Mouse (Mus musculus) intestine, embryonic 15.5 days (tissue): ENCODE data around the gene BC048562. TPM values are rescaled to one million over a fixed set of nuclear protein-coding genes. Genes with fewer than 3 reads are reported as not detected.

Source experiments
- ATAC-seq: fragments of 200-750 bp; cut with Nextera tagmentation; 2 replicates; pipeline ENCODE4 v1.8.0; 2017; ENCODE audit warnings: moderate TSS enrichment, moderate library complexity
- H3K27ac ChIP-seq: fragments of 300-500 bp; sonication (generic); 2 replicates; pipeline ENCODE4 v1.5.1; 2015; ENCODE audit warnings: mild to moderate bottlenecking, inconsistent platforms
- H3K27me3 ChIP-seq: fragments of 300-500 bp; sonication (generic); replicated peaks from 2 replicates; pipeline ENCODE4 v1.6.1; 2015; ENCODE audit warnings: inconsistent platforms
- H3K36me3 ChIP-seq: fragments of 300-500 bp; sonication (generic); 2 replicates; pipeline ENCODE4 v1.6.1; 2015; ENCODE audit warnings: inconsistent platforms
- H3K4me1 ChIP-seq: fragments of 300-500 bp; sonication (generic); replicated peaks from 2 replicates; pipeline ENCODE4 v1.6.1; 2015; ENCODE audit warnings: inconsistent platforms
- H3K4me2 ChIP-seq: fragments of 300-500 bp; sonication (generic); replicated peaks from 2 replicates; pipeline ENCODE4 v1.6.1; 2015; ENCODE audit warnings: mild to moderate bottlenecking, inconsistent platforms
- H3K4me3 ChIP-seq: fragments of 300-500 bp; sonication (generic); replicated peaks from 2 replicates; pipeline ENCODE4 v1.5.1; 2015; ENCODE audit warnings: inconsistent platforms
- H3K9ac ChIP-seq: fragments of 300-500 bp; sonication (generic); 2 replicates; pipeline ENCODE4 v1.6.1; 2015; ENCODE audit warnings: inconsistent platforms
- H3K9me3 ChIP-seq: fragments of 300-500 bp; sonication (generic); 2 replicates; pipeline ENCODE4 v1.6.1; 2016; ENCODE audit warnings: inconsistent platforms
- WGBS: fragments of 180-500 bp; shearing (Covaris S2); methylation state at CpG from one replicate; pipeline ENCODE4 v1.1.7; 2015; 5-methylcytosine and 5-hydroxymethylcytosine counted together
- polyA plus RNA-seq: library from polyadenylated mRNA; unstranded; fragments of >200 nt; fragmentation: Nextera tagmentation; extraction: Ambion mirVana; gene quantifications from 2 replicates; pipeline ENCODE4 v1.2.1, GENCODE M21; 2015

BC048562 gene
- polyA plus RNA-seq, 1 experiment from 2014 or later: not detected

GRCm38 (mm10) chr9:108452291-108452906 lies 16.1 kb downstream of the BC048562 start:
- Histone ChIP-seq H3K9ac (peak overlapping the region; percentile 75), H3K27ac (peak overlapping the region; percentile 87), H3K27me3 (no peaks in the 10 kb centered on the region; the same call in 1 of the 2 replicates), H3K4me1 (peaks cover 40% of the 10 kb centered on the region), H3K4me2 (peak overlapping the region; percentile 96), H3K36me3 (no peaks in the 10 kb centered on the region; the same call in 1 of the 2 replicates), H3K9me3 (no peaks in the 10 kb centered on the region), H3K4me3 (peak overlapping the region; percentile 60)
- ATAC-seq: peak; percentile 90
- WGBS: under 1% methylated on average over 40 of the region's 40 CpGs

- 28% methylated on average over 6 of the region's 6 CpGs for WGBS
- Histone ChIP-seq H3K9ac (peak overlapping the region; percentile 75), H3K27ac (peak overlapping the region; percentile 87), H3K4me3 (peak overlapping the region; percentile 60), H3K9me3 (no peaks in the 10 kb centered on the region), H3K36me3 (no peaks in the 10 kb centered on the region; the same call in 1 of the 2 replicates), H3K4me1 (peaks cover 40% of the 10 kb centered on the region), H3K4me2 (peak overlapping the region; percentile 96), H3K27me3 (no peaks in the 10 kb centered on the region; the same call in 1 of the 2 replicates)
- ATAC-seq: peak; percentile 31
Observed at GRCm38 (mm10) chr9:108452911-108453310, 16.6 kb downstream of the BC048562 start.

DNA sequence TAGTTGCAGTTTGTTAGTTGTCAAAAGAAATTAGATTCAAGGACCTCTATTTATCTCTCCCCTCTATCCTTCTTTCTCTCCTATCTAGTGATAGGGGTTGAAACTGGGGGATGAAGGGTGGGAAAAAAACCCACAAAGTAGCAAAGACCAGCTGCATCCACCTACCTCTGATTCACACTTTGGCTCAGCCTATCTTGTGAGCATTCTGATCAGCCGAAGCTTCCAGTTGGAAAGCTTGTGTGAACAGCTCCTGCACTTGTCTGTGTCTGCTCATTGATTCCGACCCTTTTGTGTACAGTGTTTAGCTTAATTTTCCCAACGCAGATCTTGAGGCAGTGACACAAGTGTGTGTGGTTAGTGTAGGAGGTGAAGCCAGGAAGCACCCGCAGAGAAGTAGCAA lies 17.2 kb downstream of the BC048562 start:
- H3K9ac ChIP-seq: no peak overlapping the region; the same call in 1 of the 2 replicates
- ATAC-seq: no peak
- peak overlapping the region; percentile 87; the same call in 1 of the 2 replicates for H3K27ac ChIP-seq
- 49% methylated on average over 4 of the region's 4 CpGs for WGBS
- H3K27me3 ChIP-seq: no peaks in the 10 kb centered on the region; the same call in 1 of the 2 replicates
- H3K4me2 ChIP-seq: peak overlapping the region; percentile 96
- no peaks in the 10 kb centered on the region; the same call in 1 of the 2 replicates for H3K36me3 ChIP-seq
- no peaks in the 10 kb centered on the region for H3K9me3 ChIP-seq
- H3K4me1 ChIP-seq: peaks cover 40% of the 10 kb centered on the region
- no peak overlapping the region for H3K4me3 ChIP-seq

GRCm38 (mm10) chr9:108454429-108454828 lies 18.1 kb downstream of the BC048562 start:
- Histone ChIP-seq H3K9ac (no peak overlapping the region), H3K4me2 (no peak overlapping the region), H3K4me3 (no peak overlapping the region), H3K9me3 (no peaks in the 10 kb centered on the region), H3K4me1 (peaks cover 38% of the 10 kb centered on the region), H3K36me3 (no peaks in the 10 kb centered on the region), H3K27ac (no peak overlapping the region), H3K27me3 (no peaks in the 10 kb centered on the region; the same call in 1 of the 2 replicates)
- WGBS: 86% methylated on average over 6 of the region's 6 CpGs
- ATAC-seq: no peak

GRCm38 (mm10) chr9:108455747-108456571 lies 19.7 kb downstream of the BC048562 start:
- Histone ChIP-seq H3K4me2 (no peak overlapping the region), H3K27me3 (no peaks in the 10 kb centered on the region), H3K4me1 (peaks cover 28% of the 10 kb centered on the region), H3K9me3 (no peaks in the 10 kb centered on the region), H3K4me3 (no peak overlapping the region), H3K27ac (no peak overlapping the region), H3K9ac (no peak overlapping the region), H3K36me3 (no peaks in the 10 kb centered on the region)
- no peak for ATAC-seq
- WGBS: 71% methylated on average over 12 of the region's 12 CpGs

- Histone ChIP-seq H3K36me3 (no peaks in the 10 kb centered on the region), H3K4me2 (no peak overlapping the region), H3K4me3 (no peak overlapping the region), H3K9me3 (no peaks in the 10 kb centered on the region), H3K9ac (no peak overlapping the region), H3K27me3 (no peaks in the 10 kb centered on the region), H3K27ac (no peak overlapping the region), H3K4me1 (peaks cover 27% of the 10 kb centered on the region)
- 89% methylated on average over 10 of the region's 10 CpGs for WGBS
- no peak for ATAC-seq
Observed at GRCm38 (mm10) chr9:108456953-108457352, 20.7 kb downstream of the BC048562 start.

DNA sequence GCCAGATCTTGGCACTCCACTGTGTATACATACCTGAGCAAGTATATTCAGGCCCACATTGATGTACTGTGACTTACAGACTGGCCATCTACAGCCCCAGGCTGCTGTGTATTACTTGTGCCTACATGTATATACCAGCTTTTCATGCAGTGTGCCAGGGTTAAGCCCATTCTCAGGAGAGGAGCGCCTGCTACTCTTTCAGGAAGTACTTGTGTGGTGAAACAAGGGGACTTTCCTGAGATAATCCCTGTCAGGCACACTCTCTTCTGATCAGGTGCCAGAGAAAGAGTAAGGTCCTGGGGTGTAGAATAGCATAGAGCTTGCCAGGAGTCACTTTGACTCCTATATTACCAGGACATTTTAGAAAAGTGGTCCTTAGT lies 23.6 kb downstream of the BC048562 start:
- Histone ChIP-seq H3K9ac (no peak overlapping the region), H3K4me2 (peak overlapping the region; percentile 86), H3K27ac (peak overlapping the region; percentile 96), H3K4me1 (peaks cover 29% of the 10 kb centered on the region), H3K9me3 (no peaks in the 10 kb centered on the region), H3K36me3 (peaks cover 17% of the 10 kb centered on the region), H3K4me3 (peak overlapping the region; percentile 84), H3K27me3 (no peaks in the 10 kb centered on the region)
- 89% methylated on average over 1 of the region's 1 CpGs for WGBS
- ATAC-seq: no peak; the same call in 1 of the 2 replicates

DNA sequence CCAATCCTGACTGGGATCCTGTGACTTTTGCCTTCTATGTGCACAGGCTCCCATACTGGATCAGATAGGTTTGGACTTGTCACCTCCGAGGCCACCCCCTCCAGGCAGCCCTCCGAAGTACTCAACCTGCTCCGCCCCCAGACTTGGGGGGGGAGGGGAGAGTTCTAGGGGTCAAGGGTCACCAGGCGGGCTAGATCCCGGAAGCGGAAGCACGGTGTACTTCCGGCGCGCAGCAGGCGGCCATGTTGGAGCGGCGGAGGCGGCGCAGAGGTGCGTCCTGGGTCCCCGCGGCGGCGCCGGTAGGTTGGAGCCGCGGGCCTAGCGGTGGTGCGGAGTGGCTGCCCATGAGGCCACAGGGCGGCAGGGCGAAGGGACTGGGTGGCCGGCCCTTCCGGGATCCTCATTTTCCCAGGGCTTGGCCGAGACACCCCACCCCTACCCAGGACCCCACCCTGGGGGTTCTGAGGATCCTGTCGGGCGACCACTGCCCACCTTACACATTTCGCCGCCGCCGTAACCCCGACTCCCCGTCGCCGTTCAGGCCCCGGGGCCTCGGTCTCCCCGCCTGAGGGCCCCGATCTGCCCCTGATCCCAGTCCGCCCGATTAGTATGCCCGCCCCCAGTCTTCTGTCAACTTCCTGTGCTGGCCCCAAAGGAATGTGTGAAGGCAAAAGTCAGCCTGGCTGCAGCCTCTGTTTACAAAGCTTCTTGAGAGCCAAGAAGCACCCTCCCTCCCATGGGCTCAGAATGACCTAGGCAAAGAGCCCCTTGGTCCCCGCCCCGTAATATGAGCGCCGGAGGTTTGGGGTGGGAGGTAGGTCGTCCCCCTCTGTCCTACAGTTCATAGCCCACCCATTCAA lies 24.3 kb downstream of the BC048562 start, which contains the start of gene Ccdc71:
Gene Ccdc71 (plus strand): TSS at position 209 of the 860 bp plus-strand sequence.
- ATAC-seq: peak; percentile 88

GRCm38 (mm10) chr9:108461181-108461631 lies 24.9 kb downstream of the BC048562 start, which contains the start of gene Klhdc8b:
Gene Klhdc8b (minus strand): TSS chr9:108461581.
- H3K36me3 ChIP-seq: peaks cover 24% of the 10 kb centered on the region
- no peaks in the 10 kb centered on the region for H3K9me3 ChIP-seq
- H3K27me3 ChIP-seq: no peaks in the 10 kb centered on the region
- H3K9ac ChIP-seq: peak within 1 kb of the TSS; percentile 87
- WGBS: 18% methylated on average over 11 of the region's 11 CpGs
- H3K4me3 ChIP-seq: peak within 1 kb of the TSS; percentile 84
- peaks cover 29% of the 10 kb centered on the region for H3K4me1 ChIP-seq
- H3K4me2 ChIP-seq: peak within 1 kb of the TSS; percentile 86
- peak; percentile 11 for ATAC-seq
- H3K27ac ChIP-seq: peak within 1 kb of the TSS; percentile 96

More for the DNA sequence above, 24.3 kb downstream of the BC048562 start, which contains the start of gene Ccdc71:
- Histone ChIP-seq H3K27me3 (no peaks in the 10 kb centered on the region), H3K4me1 (peaks cover 29% of the 10 kb centered on the region), H3K36me3 (peaks cover 23% of the 10 kb centered on the region), H3K4me3 (peak within 1 kb of the TSS; percentile 84), H3K4me2 (peak within 1 kb of the TSS; percentile 86), H3K27ac (peak within 1 kb of the TSS; percentile 96), H3K9ac (peak within 1 kb of the TSS; percentile 87), H3K9me3 (no peaks in the 10 kb centered on the region)
- under 1% methylated on average over 52 of the region's 52 CpGs for WGBS

DNA sequence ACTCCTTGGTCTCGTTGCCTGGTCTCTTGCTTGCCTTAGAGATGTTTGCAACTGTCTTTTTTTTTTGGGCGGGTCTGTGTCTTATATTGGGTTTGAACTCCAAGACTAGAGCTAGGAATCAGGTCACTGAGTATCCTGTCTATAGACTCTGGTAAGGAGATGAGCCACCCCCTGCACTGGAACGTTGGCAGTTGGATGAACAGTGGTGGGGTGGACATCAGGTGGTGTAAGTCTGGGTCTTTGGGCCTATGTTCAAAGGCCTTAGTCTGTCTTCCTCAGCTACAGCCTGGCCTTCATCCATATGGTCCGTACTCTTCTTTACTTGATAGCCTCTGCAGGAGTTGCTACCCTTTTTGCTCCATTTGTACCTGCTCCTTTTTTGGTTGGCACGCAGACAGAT lies 25.4 kb downstream of the BC048562 start:
- Histone ChIP-seq H3K36me3 (peaks cover 24% of the 10 kb centered on the region), H3K9me3 (no peaks in the 10 kb centered on the region), H3K9ac (peak overlapping the region; percentile 87), H3K4me2 (peak overlapping the region; percentile 86), H3K4me1 (peaks cover 29% of the 10 kb centered on the region), H3K27ac (peak overlapping the region; percentile 96), H3K27me3 (no peaks in the 10 kb centered on the region), H3K4me3 (peak overlapping the region; percentile 84)
- WGBS: 74% methylated on average over 5 of the region's 5 CpGs
- ATAC-seq: no peak

GRCm38 (mm10) chr9:108462192-108462591 lies 25.9 kb downstream of the BC048562 start:
- 0 out of 2 replicates have a peak overlapping the region, but pooled peaks have one; percentile 10 for H3K9ac ChIP-seq
- H3K27ac ChIP-seq: peak overlapping the region; percentile 96

More at GRCm38 (mm10) chr9:108462192-108462591, 25.9 kb downstream of the BC048562 start:
- Histone ChIP-seq H3K4me2 (peak overlapping the region; percentile 86), H3K4me1 (peaks cover 29% of the 10 kb centered on the region), H3K9me3 (no peaks in the 10 kb centered on the region), H3K36me3 (peaks cover 28% of the 10 kb centered on the region), H3K27me3 (no peaks in the 10 kb centered on the region), H3K4me3 (peak overlapping the region; percentile 84; the same call in 1 of the 2 replicates)
- 57% methylated on average over 10 of the region's 10 CpGs for WGBS
- peak; percentile 42 for ATAC-seq
